Mouse (Mus musculus) lung, adult 2 months (tissue): Measurements from ENCODE around the gene Ift122.

Source experiments
- CTCF ChIP-seq: fragments of 200-500 bp; IDR thresholded peaks from 2 replicates; pipeline ENCODE4 v1.5.1; 2011; ENCODE audit warnings: mild to moderate bottlenecking, low read length, control low read depth; ENCODE audit not compliant: insufficient read depth
- POLR2A ChIP-seq: fragments of 200-500 bp; IDR thresholded peaks from 2 replicates; pipeline ENCODE4 v1.6.1; 2011; ENCODE audit warnings: low read depth, mild to moderate bottlenecking, control low read depth, low read length, borderline replicate concordance; ENCODE audit errors: extremely low read depth

DNA sequence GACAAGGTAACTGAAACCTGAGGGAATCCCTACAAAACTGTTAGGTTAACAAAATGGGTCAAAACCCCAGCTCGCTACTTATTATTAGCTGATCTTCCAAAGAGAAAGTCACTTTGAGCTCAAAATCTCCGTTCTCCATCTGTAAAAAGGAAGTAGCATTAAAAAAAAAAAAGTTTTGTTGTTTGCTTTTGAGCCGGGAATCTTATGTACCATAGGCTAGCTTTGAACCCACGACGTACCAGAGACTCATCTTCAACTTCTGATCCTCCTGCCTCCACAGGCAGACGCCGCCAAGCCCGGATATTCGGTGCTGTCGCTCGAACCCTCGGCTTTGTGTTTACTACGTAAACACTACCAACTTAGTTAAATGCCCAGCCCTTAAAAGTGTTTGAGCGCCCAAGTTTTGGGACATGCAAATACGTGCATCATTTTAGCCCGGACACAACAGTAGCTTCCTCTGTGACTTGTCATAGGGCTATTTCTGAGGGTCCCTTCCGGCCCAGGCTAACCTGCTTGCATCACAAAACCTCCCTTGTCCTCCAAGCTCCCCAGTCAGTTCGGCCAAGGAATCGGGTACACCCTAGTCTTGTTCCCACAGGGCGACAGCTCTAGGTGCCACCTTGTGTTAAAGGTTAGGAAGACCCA, 702 bp upstream of the Ift122 start:
- TF ChIP-seq POLR2A (no peak), CTCF (no peak)
